Mouse (Mus musculus) intestine, postnatal 0 days (tissue): ENCODE results near the gene Arfip1. TPM values are rescaled to one million over a fixed set of nuclear protein-coding genes. Genes with fewer than 3 reads are reported as not detected.

Source experiments
- ATAC-seq: fragments of 200-750 bp; cut with Nextera tagmentation; 2 replicates; pipeline ENCODE4 v1.8.0; 2017; ENCODE audit warnings: mild to moderate bottlenecking, moderate TSS enrichment, moderate library complexity
- H3K27ac ChIP-seq: fragments of 300-500 bp; sonication (generic); 2 replicates; pipeline ENCODE4 v1.5.1; 2014; ENCODE audit warnings: mild to moderate bottlenecking, low read depth, low read length, moderate library complexity
- H3K27me3 ChIP-seq: fragments of 300-500 bp; sonication (generic); replicated peaks from 2 replicates; pipeline ENCODE4 v1.6.1; 2014; ENCODE audit warnings: low read length, mixed read lengths; ENCODE audit not compliant: control insufficient read depth, insufficient read depth
- H3K36me3 ChIP-seq: fragments of 300-500 bp; sonication (generic); 2 replicates; pipeline ENCODE4 v1.6.1; 2014; ENCODE audit warnings: mild to moderate bottlenecking, moderate library complexity; ENCODE audit not compliant: control insufficient read depth, insufficient read depth
- H3K4me1 ChIP-seq: fragments of 300-500 bp; sonication (generic); replicated peaks from 2 replicates; pipeline ENCODE4 v1.6.1; 2014; ENCODE audit warnings: antibody characterized with exemption, low read length, mixed read lengths; ENCODE audit not compliant: control insufficient read depth, insufficient read depth
- H3K4me2 ChIP-seq: fragments of 300-500 bp; sonication (generic); replicated peaks from 2 replicates; pipeline ENCODE4 v1.6.1; 2014; ENCODE audit warnings: low read depth, mild to moderate bottlenecking, moderate library complexity
- H3K4me3 ChIP-seq: fragments of 300-500 bp; sonication (generic); 2 replicates; pipeline ENCODE4 v1.5.1; 2014; ENCODE audit warnings: low read depth, low read length
- H3K9ac ChIP-seq: fragments of 300-500 bp; sonication (generic); 2 replicates; pipeline ENCODE4 v1.6.1; 2014; ENCODE audit warnings: mild to moderate bottlenecking, low read depth, low read length
- H3K9me3 ChIP-seq: fragments of 300-500 bp; sonication (generic); 2 replicates; pipeline ENCODE4 v1.6.1; 2016; ENCODE audit warnings: mixed run types; ENCODE audit not compliant: control insufficient read depth
- CTCF ChIP-seq: sonication (generic); IDR thresholded peaks from 2 replicates; pipeline ENCODE4 v1.5.1; 2016; ENCODE audit warnings: low read depth, mild to moderate bottlenecking, control low read depth, antibody characterized with exemption, moderate library complexity
- WGBS: fragments of 180-500 bp; shearing (Covaris S2); extraction: QIAGEN DNeasy Blood & Tissue Kit; methylation state at CpG from one replicate; pipeline ENCODE4 v1.1.7; 2014; 5-methylcytosine and 5-hydroxymethylcytosine counted together
- polyA plus RNA-seq: library from polyadenylated mRNA; unstranded; fragments of >200 nt; fragmentation: Nextera tagmentation; extraction: Ambion mirVana; gene quantifications from 2 replicates; pipeline ENCODE4 v1.2.1, GENCODE M21; 2015

Arfip1 gene
- polyA plus RNA-seq, 1 experiment from 2014 or later, result 42.6 TPM

- H3K27ac ChIP-seq, result no peak overlapping the region
- WGBS, result 90% methylated on average over 8 of the region's 8 CpGs
- no peaks in the 10 kb centered on the region for H3K9me3 ChIP-seq
- H3K4me2 ChIP-seq, result no peak overlapping the region
- H3K36me3 ChIP-seq, result peaks cover 17% of the 10 kb centered on the region
- no peaks in the 10 kb centered on the region for H3K27me3 ChIP-seq
- H3K9ac ChIP-seq, result no peak overlapping the region
- no peak for ATAC-seq
- no peak for TF ChIP-seq CTCF
- H3K4me3 ChIP-seq, result no peak overlapping the region
- no peaks in the 10 kb centered on the region for H3K4me1 ChIP-seq
Measured at GRCm38 (mm10) chr3:84504291-84504690, 78.1 kb downstream of the Arfip1 start.

GRCm38 (mm10) chr3:84502101-84502500 lies 80.3 kb downstream of the Arfip1 start:
- Histone ChIP-seq H3K4me2 (no peak overlapping the region), H3K9me3 (no peaks in the 10 kb centered on the region), H3K4me3 (no peak overlapping the region), H3K4me1 (no peaks in the 10 kb centered on the region), H3K9ac (no peak overlapping the region), H3K27ac (no peak overlapping the region), H3K36me3 (peaks cover 18% of the 10 kb centered on the region), H3K27me3 (no peaks in the 10 kb centered on the region)
- no peak for ATAC-seq
- 87% methylated on average over 2 of the region's 2 CpGs for WGBS
- no peak for TF ChIP-seq CTCF

GRCm38 (mm10) chr3:84500491-84500890 lies 81.9 kb downstream of the Arfip1 start:
- Histone ChIP-seq H3K4me2 (no peak overlapping the region), H3K9ac (no peak overlapping the region), H3K9me3 (no peaks in the 10 kb centered on the region), H3K27ac (no peak overlapping the region), H3K4me3 (no peak overlapping the region), H3K4me1 (no peaks in the 10 kb centered on the region), H3K36me3 (peaks cover 14% of the 10 kb centered on the region), H3K27me3 (no peaks in the 10 kb centered on the region)
- TF ChIP-seq CTCF, result no peak
- ATAC-seq, result no peak
- WGBS, result 90% methylated on average over 10 of the region's 10 CpGs

- Histone ChIP-seq H3K4me1 (no peaks in the 10 kb centered on the region), H3K36me3 (peaks cover 14% of the 10 kb centered on the region), H3K4me3 (no peak overlapping the region), H3K27ac (no peak overlapping the region), H3K9ac (no peak overlapping the region), H3K4me2 (no peak overlapping the region), H3K9me3 (no peaks in the 10 kb centered on the region), H3K27me3 (no peaks in the 10 kb centered on the region)
- no peak for ATAC-seq
- 84% methylated on average over 11 of the region's 11 CpGs for WGBS
- no peak for TF ChIP-seq CTCF
Measured at GRCm38 (mm10) chr3:84497718-84498117, 84.7 kb downstream of the Arfip1 start.

- no peak overlapping the region for H3K4me3 ChIP-seq
- no peak for TF ChIP-seq CTCF
- no peak for ATAC-seq
- no peak overlapping the region for H3K9ac ChIP-seq
- H3K4me1 ChIP-seq, result no peaks in the 10 kb centered on the region
- no peak overlapping the region for H3K4me2 ChIP-seq
- no peaks in the 10 kb centered on the region for H3K9me3 ChIP-seq
- 89% methylated on average over 8 of the region's 8 CpGs for WGBS
- peaks cover 8% of the 10 kb centered on the region for H3K36me3 ChIP-seq
- no peak overlapping the region for H3K27ac ChIP-seq
- no peaks in the 10 kb centered on the region for H3K27me3 ChIP-seq
Measured at GRCm38 (mm10) chr3:84492657-84493056, 89.8 kb downstream of the Arfip1 start.

GRCm38 (mm10) chr3:84492148-84492547 lies 90.3 kb downstream of the Arfip1 start:
- WGBS, result 54% methylated on average over 4 of the region's 4 CpGs
- no peak for ATAC-seq
- Histone ChIP-seq H3K27ac (no peak overlapping the region), H3K9me3 (no peaks in the 10 kb centered on the region), H3K27me3 (no peaks in the 10 kb centered on the region), H3K4me2 (no peak overlapping the region), H3K4me1 (no peaks in the 10 kb centered on the region), H3K9ac (no peak overlapping the region), H3K36me3 (peaks cover 5% of the 10 kb centered on the region; the same call in 1 of the 2 replicates), H3K4me3 (no peak overlapping the region)
- TF ChIP-seq CTCF, result no peak

- no peak for TF ChIP-seq CTCF
- ATAC-seq, result no peak
- Histone ChIP-seq H3K4me2 (no peak overlapping the region), H3K9ac (no peak overlapping the region), H3K4me1 (no peaks in the 10 kb centered on the region), H3K27ac (no peak overlapping the region), H3K4me3 (no peak overlapping the region), H3K27me3 (no peaks in the 10 kb centered on the region), H3K36me3 (no peaks in the 10 kb centered on the region; the same call in 1 of the 2 replicates), H3K9me3 (no peaks in the 10 kb centered on the region)
- WGBS, result 90% methylated on average over 6 of the region's 6 CpGs
Measured at GRCm38 (mm10) chr3:84488716-84489115, 93.7 kb downstream of the Arfip1 start.
